Mouse (Mus musculus): ENCODE results near the gene Cttnbp2nl. TPM values are rescaled to one million over a fixed set of nuclear protein-coding genes. Genes with fewer than 3 reads are reported as not detected.

The Cttnbp2nl gene
- 19.8 TPM for polyA plus RNA-seq (2014; fragmentation: Illumina TruSeq; extraction: RNeasy Lipid Tissue Mini Kit (QIAGEN cat#74804); ENCODE audit: low replicate concordance)

DNA sequence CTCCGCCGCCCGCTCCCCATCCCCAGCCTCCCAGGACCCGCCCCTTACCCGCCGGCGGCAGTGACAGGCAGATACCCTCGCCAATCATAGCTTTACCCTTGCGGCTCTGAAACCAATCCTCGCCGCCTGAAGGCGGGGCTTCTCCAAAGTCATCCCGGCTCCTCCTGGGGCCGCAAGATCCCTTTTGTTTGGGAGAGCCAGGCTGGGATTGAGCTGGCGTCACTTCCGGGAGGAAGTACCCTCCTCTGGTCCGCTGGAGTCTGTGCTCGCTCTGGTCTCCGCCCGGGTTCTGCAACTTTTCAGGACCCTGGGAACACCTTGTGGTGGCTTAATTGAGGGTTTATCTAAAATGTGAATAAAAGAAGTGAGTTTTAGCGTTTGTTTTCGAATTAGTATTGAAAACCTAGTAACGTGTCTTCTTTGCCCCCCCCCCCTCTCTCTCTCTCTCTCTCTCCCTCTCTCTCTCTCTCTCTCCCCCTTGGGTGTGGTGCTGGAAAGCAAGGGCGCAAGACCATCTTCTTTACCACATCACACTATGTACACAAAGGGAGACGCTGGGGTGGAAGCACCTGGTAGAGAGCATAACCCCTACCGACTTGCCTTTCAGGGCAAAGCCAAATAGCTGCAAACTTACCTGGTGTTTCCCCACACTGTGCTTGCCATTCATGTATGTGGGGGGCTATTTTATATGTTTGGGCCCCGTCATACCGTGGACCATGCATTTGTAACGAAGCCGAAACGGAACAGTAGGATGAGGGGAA, at the start of gene Cttnbp2nl:
Cttnbp2nl (minus strand) TSS at position 210 of the 761 bp plus-strand sequence.

DNA sequence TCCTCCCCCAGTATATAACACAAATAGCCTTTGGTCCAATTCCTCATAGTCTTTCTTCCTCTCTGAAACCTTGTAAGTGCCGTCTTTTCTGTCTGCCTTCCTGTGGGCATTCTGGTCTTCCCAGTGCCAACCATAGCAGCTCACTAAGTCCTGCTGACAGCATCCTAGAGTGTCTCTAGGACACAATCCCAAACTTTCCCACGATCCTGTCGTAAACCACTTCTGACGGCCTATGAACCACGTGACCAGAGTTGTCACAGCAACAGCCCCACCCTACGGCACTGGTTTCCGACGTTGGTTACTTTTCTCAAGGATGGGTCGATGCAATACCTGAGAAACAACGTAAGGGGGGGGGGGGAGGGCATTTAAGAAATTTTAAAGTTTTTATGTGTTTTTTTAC, 13.6 kb upstream of the Cttnbp2nl start, which contains the start of gene 4930564D02Rik:
4930564D02Rik (plus strand) TSS at position 301 of the 400 bp plus-strand sequence.

DNA sequence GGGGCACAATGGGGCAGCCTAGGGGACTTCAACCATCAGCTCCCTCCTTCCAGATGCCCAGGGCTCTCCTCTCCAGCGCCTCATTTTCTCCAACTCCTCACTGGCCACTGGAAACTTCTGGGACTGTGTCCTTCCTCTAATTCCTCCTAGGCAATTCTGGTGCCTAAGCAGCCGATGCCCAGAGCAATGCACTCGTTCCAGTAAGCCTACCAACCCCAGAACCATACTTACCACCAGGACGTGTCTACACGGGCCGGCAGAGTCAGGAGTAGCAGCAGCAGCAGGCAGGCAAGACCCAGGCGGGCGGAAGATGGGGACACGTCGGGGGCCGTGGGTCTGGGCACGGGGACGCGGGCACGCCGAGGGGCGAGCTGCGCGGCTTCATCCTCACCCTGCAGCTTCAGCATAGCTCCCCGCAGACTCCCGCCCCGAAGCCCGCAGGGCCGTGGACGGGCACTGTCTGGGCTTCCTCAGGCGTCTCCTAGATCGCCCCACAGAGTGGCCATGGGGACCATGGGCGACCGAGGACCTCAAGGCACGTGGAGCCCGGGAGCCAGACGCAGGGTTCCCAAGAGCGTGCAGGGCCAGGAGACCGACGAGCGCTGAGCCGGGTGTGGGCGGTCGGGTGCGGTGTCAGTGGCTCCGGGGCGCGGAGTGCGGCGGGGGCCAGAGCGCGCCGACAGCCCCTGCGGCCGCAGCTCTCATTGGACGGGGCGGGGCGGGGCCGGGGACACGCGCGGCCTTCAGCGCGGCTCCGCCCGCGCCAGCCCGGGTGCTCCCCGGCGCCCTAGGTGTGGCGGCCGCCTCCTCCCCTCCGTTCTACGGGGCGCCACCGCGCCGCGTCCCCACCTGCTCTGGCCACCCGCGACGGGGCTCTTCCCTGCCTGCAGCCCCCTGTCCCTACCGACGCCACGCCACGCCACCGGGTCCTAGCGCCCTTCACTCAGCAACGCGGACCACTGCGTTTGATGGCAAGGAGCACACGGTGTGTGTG, 91.6 kb downstream of the Cttnbp2nl start, which contains the start of gene Wnt2b:
Wnt2b (minus strand) TSS at position 856 of the 994 bp plus-strand sequence.

Other genes starting within 250 kb of the Cttnbp2nl start
- gene Mov10, start 234.6 kb downstream of the Cttnbp2nl start, polyA plus RNA-seq (2014; fragmentation: Illumina TruSeq; extraction: RNeasy Lipid Tissue Mini Kit (QIAGEN cat#74804); ENCODE audit: low replicate concordance) = 1.2 TPM
- 73.0 TPM for gene St7l, start 189.1 kb downstream of the Cttnbp2nl start, polyA plus RNA-seq (2014; fragmentation: Illumina TruSeq; extraction: RNeasy Lipid Tissue Mini Kit (QIAGEN cat#74804); ENCODE audit: low replicate concordance)
- gene Capza1, start 188.6 kb downstream of the Cttnbp2nl start, polyA plus RNA-seq (2014; fragmentation: Illumina TruSeq; extraction: RNeasy Lipid Tissue Mini Kit (QIAGEN cat#74804); ENCODE audit: low replicate concordance) = 312 TPM
- 4.4 TPM for gene Wnt2b, start 91.2 kb downstream of the Cttnbp2nl start, polyA plus RNA-seq (2014; fragmentation: Illumina TruSeq; extraction: RNeasy Lipid Tissue Mini Kit (QIAGEN cat#74804); ENCODE audit: low replicate concordance)
- gene 4930564D02Rik, start 13.7 kb upstream of the Cttnbp2nl start, polyA plus RNA-seq (2014; fragmentation: Illumina TruSeq; extraction: RNeasy Lipid Tissue Mini Kit (QIAGEN cat#74804); ENCODE audit: low replicate concordance) = not detected

Measured in small intestine, adult 10 weeks (tissue).